26 mouse cellular contexts compared by ENCODE assay signal in the genomic region with DNA sequence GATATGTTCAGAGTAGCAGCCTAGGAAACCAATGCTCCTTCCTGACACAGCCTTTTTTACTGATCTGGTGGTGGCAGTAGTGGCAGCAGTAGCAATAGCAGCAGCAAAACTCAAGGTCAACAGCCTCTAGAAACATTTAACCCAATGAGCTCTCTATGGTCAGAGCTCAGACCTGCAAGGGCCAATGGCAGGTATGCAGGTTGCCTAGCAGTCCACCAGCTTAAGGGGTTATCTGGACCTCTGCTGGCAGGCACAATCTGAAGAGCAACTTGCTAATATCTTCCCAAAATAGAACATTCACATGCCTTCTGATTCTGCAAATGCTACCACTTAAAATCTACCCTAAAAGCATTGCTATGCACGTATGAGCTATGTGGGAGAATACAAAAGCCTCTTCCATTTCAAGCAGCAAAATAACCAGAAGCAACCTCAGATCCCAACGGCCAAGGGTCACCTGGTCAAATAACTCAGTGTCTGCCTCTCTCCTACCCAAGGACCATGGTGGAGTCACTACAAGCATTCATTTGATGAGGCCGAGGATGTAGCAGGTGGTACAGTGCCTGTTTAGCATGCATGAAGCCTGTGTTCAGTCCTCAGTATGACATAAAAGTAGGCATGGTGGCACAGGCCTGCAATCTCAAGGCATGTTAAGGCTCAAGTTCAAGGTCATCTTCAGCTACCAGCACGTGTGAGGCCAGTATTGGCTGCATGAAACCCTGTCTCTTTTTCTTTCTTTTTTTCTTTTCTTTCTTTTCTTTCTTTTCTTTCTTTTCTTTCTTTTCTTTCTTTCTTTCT. TPM values are rescaled to one million over a fixed set of nuclear protein-coding genes. Genes with fewer than 3 reads are reported as not detected.
DNase-seq lines count a peak whose midpoint lies in the region; ATAC-seq lines count a peak whose summit lies in the region.
"Had no signal": no experiment of that assay in that cellular context is flagged by ENCODE, and none has a peak within 500 bp of the region (broad histone marks: within the 10 kb centered on the region; RNA-seq: fewer than 3 reads in every experiment).

No protein-coding gene starts in this region.

- peaks cover 51% of the 10 kb centered on the region for H3K36me3 ChIP-seq in heart, embryonic 10.5 days
- H3K36me3 ChIP-seq in heart, embryonic 15.5 days = peaks cover 7% of the 10 kb centered on the region; the same call in 1 of the 2 replicates

- peak; percentile 96 for DNase-seq in heart, adult 11 months
- DNase-seq in heart, postnatal 36 days = no peak
- DNase-seq in 416B (ENCODE audit: low read depth) = peak; percentile 32
- no peak for DNase-seq in heart, embryonic 10.5 days (ENCODE audit: low spot score)
- DNase-seq in urinary bladder, postnatal 36 days (ENCODE audit: low spot score in 2 of 2) = no peak
- no peak for DNase-seq in adrenal gland, postnatal 4 days (ENCODE audit: low spot score in 2 of 2)
- DNase-seq in testis, postnatal 10 days (ENCODE audit: low spot score) = no peak
- DNase-seq: cerebellum, adult 9-10 months; cerebellum, postnatal 36 days; gastrocnemius, postnatal 25 days; kidney, adult 8-10 months; kidney, postnatal 10 days; lung, postnatal 36 days; retina, postnatal 1 day; right cerebral cortex, postnatal 14 days; thymus, adult 2 months; thymus, postnatal 36 days had no signal

- WGBS in heart, embryonic 10.5 days = 64% methylated on average over 4 of the region's 4 CpGs
- 45% methylated on average over 4 of the region's 4 CpGs for WGBS in heart, embryonic 15.5 days

- peak; percentile 82 for ATAC-seq in heart, embryonic 15.5 days (replicated peaks; ENCODE audit: insufficient number of reproducible peaks, insufficient read depth, low FRiP score, low read depth)
- ATAC-seq: CD4-positive, CD25-positive, alpha-beta regulatory T cell, adult 4 months; forebrain, embryonic 13.5 days; intestine, embryonic 16.5 days had no signal

- H3K27ac ChIP-seq in heart, embryonic 10.5 days = peak overlapping the region; percentile 78
- H3K27ac ChIP-seq in heart, embryonic 15.5 days = peak overlapping the region; percentile 97
- H3K27ac ChIP-seq: forebrain, embryonic 13.5 days; hindbrain, embryonic 12.5 days; left cerebral cortex, adult 2 months; limb, embryonic 12.5 days; midbrain, embryonic 12.5 days; stomach, embryonic 15.5 days had no signal

- H3K9me3 ChIP-seq in heart, embryonic 10.5 days = no peaks in the 10 kb centered on the region
- H3K9me3 ChIP-seq in heart, embryonic 15.5 days (replicated peaks) = no peaks in the 10 kb centered on the region
- H3K9me3 ChIP-seq: forebrain, embryonic 13.5 days; hindbrain, embryonic 12.5 days; limb, embryonic 12.5 days; midbrain, embryonic 12.5 days; stomach, embryonic 15.5 days had no signal

- H3K9ac ChIP-seq in heart, embryonic 15.5 days = no peak overlapping the region
- H3K9ac ChIP-seq: forebrain, embryonic 13.5 days; hindbrain, embryonic 12.5 days; limb, embryonic 12.5 days; midbrain, embryonic 12.5 days; stomach, embryonic 15.5 days had no signal

- intact Hi-C loops in heart, postnatal 36 days (cut with DNase I) = no loop called here

- H3K4me1 ChIP-seq in heart, embryonic 10.5 days = peaks cover 11% of the 10 kb centered on the region
- peaks cover 34% of the 10 kb centered on the region for H3K4me1 ChIP-seq in heart, embryonic 15.5 days (replicated peaks)
- H3K4me1 ChIP-seq: forebrain, embryonic 13.5 days; hindbrain, embryonic 12.5 days; limb, embryonic 12.5 days; midbrain, embryonic 12.5 days; stomach, embryonic 15.5 days had no signal

- H3K27me3 ChIP-seq in heart, embryonic 10.5 days (ENCODE audit: insufficient read depth, poor library complexity, severe bottlenecking) = no peaks in the 10 kb centered on the region
- no peaks in the 10 kb centered on the region for H3K27me3 ChIP-seq in heart, embryonic 15.5 days
- H3K27me3 ChIP-seq: forebrain, embryonic 13.5 days; hindbrain, embryonic 12.5 days; limb, embryonic 12.5 days; midbrain, embryonic 12.5 days; stomach, embryonic 15.5 days had no signal

- H3K4me2 ChIP-seq in heart, embryonic 15.5 days = no peak overlapping the region
- H3K4me2 ChIP-seq: forebrain, embryonic 13.5 days; hindbrain, embryonic 12.5 days; limb, embryonic 12.5 days; midbrain, embryonic 12.5 days; stomach, embryonic 15.5 days had no signal

- no peak overlapping the region for H3K4me3 ChIP-seq in heart, embryonic 10.5 days
- no peak overlapping the region for H3K4me3 ChIP-seq in heart, embryonic 15.5 days
- H3K4me3 ChIP-seq: forebrain, embryonic 13.5 days; hindbrain, embryonic 12.5 days; left cerebral cortex, adult 2 months; limb, embryonic 12.5 days; midbrain, embryonic 12.5 days; stomach, embryonic 15.5 days had no signal

RNA-seq across cellular contexts. Expression of a gene that starts 11.6 kb away (rescaled TPM):
- 100 to 1,000 TPM; 729 to 769 TPM for total RNA-seq in heart, postnatal 36 days (2021)
- 140 and 172 TPM in 2 replicates for polyA plus RNA-seq in heart, embryonic 10.5 days (2016; fragmentation: Nextera tagmentation; extraction: Ambion mirVana)
- 354 and 380 TPM in 2 replicates for polyA plus RNA-seq in heart, embryonic 15.5 days (2015; fragmentation: Nextera tagmentation; extraction: Ambion mirVana)
- 100 to 1,000 TPM; 364 to 392 TPM for total RNA-seq in adrenal gland, postnatal 4 days (2021)

RNA-seq across cellular contexts. Expression of a gene that starts 51.3 kb away (rescaled TPM):
- 100 to 1,000 TPM; 165 to 186 TPM for total RNA-seq in heart, postnatal 36 days (2021)
- polyA plus RNA-seq in heart, embryonic 10.5 days (2016; fragmentation: Nextera tagmentation; extraction: Ambion mirVana) = 380 and 389 TPM in 2 replicates
- 375 and 381 TPM in 2 replicates for polyA plus RNA-seq in heart, embryonic 15.5 days (2015; fragmentation: Nextera tagmentation; extraction: Ambion mirVana)
- 100 to 1,000 TPM; 275 to 283 TPM for total RNA-seq in adrenal gland, postnatal 4 days (2021)

Comparison
In these comparisons a context has a peak if more than half of its experiments do, and no peak if none do; other contexts are left out.
1. DNase-seq: peak in heart, adult 11 months (single experiment) and 416B (single experiment); none in heart, postnatal 36 days (0 of 2), heart, embryonic 10.5 days (single experiment), urinary bladder, postnatal 36 days (0 of 2), adrenal gland, postnatal 4 days (0 of 2) and testis, postnatal 10 days (single experiment).